Mouse (Mus musculus) heart, embryonic 16.5 days (tissue): ENCODE data around the gene Mageh1. TPM values are rescaled to one million over a fixed set of nuclear protein-coding genes. Genes with fewer than 3 reads are reported as not detected.
"Not testable (repeated sequence)": the region's sequence is repeated elsewhere in the genome, so short reads cannot be mapped to it uniquely, and the experiment has no call there.

Experiments used
- ATAC-seq: fragments of 200-750 bp; cut with Nextera tagmentation; replicated peaks from 2 replicates; pipeline ENCODE4 v1.8.0; 2017; ENCODE audit warnings: moderate number of reproducible peaks; ENCODE audit not compliant: insufficient read depth, low FRiP score; ENCODE audit errors: extremely low read depth
- H3K27ac ChIP-seq: fragments of 300-500 bp; sonication (generic); 2 replicates; pipeline ENCODE4 v1.5.1; 2014; ENCODE audit warnings: mild to moderate bottlenecking, low read length, control low read depth, moderate library complexity
- H3K27me3 ChIP-seq: fragments of 300-500 bp; sonication (generic); 2 replicates; pipeline ENCODE4 v1.6.1; 2014; ENCODE audit warnings: low read length, mixed read lengths; ENCODE audit not compliant: control insufficient read depth, insufficient read depth
- H3K36me3 ChIP-seq: fragments of 300-500 bp; sonication (generic); 2 replicates; pipeline ENCODE4 v1.6.1; 2014; ENCODE audit not compliant: control insufficient read depth, insufficient read depth
- H3K4me1 ChIP-seq: fragments of 300-500 bp; sonication (generic); 2 replicates; pipeline ENCODE4 v1.6.1; 2014; ENCODE audit warnings: low read length, mixed read lengths; ENCODE audit not compliant: control insufficient read depth, insufficient read depth
- H3K4me2 ChIP-seq: fragments of 300-500 bp; sonication (generic); 2 replicates; pipeline ENCODE4 v1.6.1; 2014; ENCODE audit warnings: low read depth, mild to moderate bottlenecking, control low read depth, low read length
- H3K4me3 ChIP-seq: fragments of 300-500 bp; sonication (generic); 2 replicates; pipeline ENCODE4 v1.5.1; 2014; ENCODE audit warnings: mild to moderate bottlenecking, control low read depth, low read length
- H3K9ac ChIP-seq: fragments of 300-500 bp; sonication (generic); 2 replicates; pipeline ENCODE4 v1.6.1; 2014; ENCODE audit warnings: low read length, control low read depth
- H3K9me3 ChIP-seq: fragments of 300-500 bp; sonication (generic); replicated peaks from 2 replicates; pipeline ENCODE4 v1.6.1; 2016; ENCODE audit warnings: low read length; ENCODE audit not compliant: control insufficient read depth
- WGBS: fragments of 180-500 bp; shearing (Covaris S2); extraction: QIAGEN DNeasy Blood & Tissue Kit; methylation state at CpG from one replicate; pipeline ENCODE4 v1.1.7; 2014; 5-methylcytosine and 5-hydroxymethylcytosine counted together
- polyA plus RNA-seq: library from polyadenylated mRNA; unstranded; fragments of >200 nt; fragmentation: Nextera tagmentation; extraction: Ambion mirVana; gene quantifications from 2 replicates; pipeline ENCODE4 v1.2.1, GENCODE M21; 2015

The Mageh1 gene
- polyA plus RNA-seq: 26.0 and 26.5 TPM in 2 replicates

- Histone ChIP-seq H3K36me3 (no peaks in the 10 kb centered on the region), H3K4me1 (no peaks in the 10 kb centered on the region; the same call in 1 of the 2 replicates), H3K4me2 (peak within 1 kb of the TSS; percentile 76), H3K9me3 (no peaks in the 10 kb centered on the region), H3K27ac (peak within 1 kb of the TSS; percentile 78), H3K27me3 (no peaks in the 10 kb centered on the region), H3K9ac (peak within 1 kb of the TSS; percentile 76), H3K4me3 (peak within 1 kb of the TSS; percentile 65)
- WGBS: 15% methylated on average over 49 of the region's 49 CpGs
- ATAC-seq: peak; percentile 91
These were observed at the start of gene Mageh1 for GRCm38 (mm10) chrX:153037087-153037971. Gene Mageh1 (minus strand): TSS chrX:153037575.

GRCm38 (mm10) chrX:153037972-153038744 is 783 bp upstream of the Mageh1 start:
- not testable (repeated sequence) for H3K9me3 ChIP-seq, H3K27me3 ChIP-seq, H3K36me3 ChIP-seq, H3K27ac ChIP-seq, H3K9ac ChIP-seq, H3K4me1 ChIP-seq
- H3K4me3 ChIP-seq: peak overlapping the region; percentile 65
- ATAC-seq: peak; percentile 25; the same call in 1 of the 2 replicates
- WGBS: 29% methylated on average over 7 of the region's 22 CpGs
- peak overlapping the region; percentile 76 for H3K4me2 ChIP-seq

GRCm38 (mm10) chrX:153031547-153031946 is 5.8 kb downstream of the Mageh1 start:
- not testable (repeated sequence) for H3K27ac ChIP-seq, H3K9ac ChIP-seq, ATAC-seq, H3K27me3 ChIP-seq, H3K36me3 ChIP-seq, H3K9me3 ChIP-seq, H3K4me3 ChIP-seq, H3K4me1 ChIP-seq, H3K4me2 ChIP-seq

GRCm38 (mm10) chrX:153025709-153026108 is 11.7 kb downstream of the Mageh1 start:
- H3K27me3 ChIP-seq, H3K9me3 ChIP-seq, H3K4me2 ChIP-seq, H3K27ac ChIP-seq, H3K4me1 ChIP-seq, H3K36me3 ChIP-seq, ATAC-seq, H3K9ac ChIP-seq, H3K4me3 ChIP-seq: not testable (repeated sequence)
- WGBS: 33% methylated on average over 1 of the region's 3 CpGs

- H3K36me3 ChIP-seq, H3K9me3 ChIP-seq, ATAC-seq, H3K4me3 ChIP-seq, H3K27me3 ChIP-seq, H3K4me2 ChIP-seq, H3K9ac ChIP-seq, H3K4me1 ChIP-seq, H3K27ac ChIP-seq: not testable (repeated sequence)
- WGBS: no CpG with 5 or more reads among the region's 3 CpGs
These were observed 12.1 kb downstream of the Mageh1 start for GRCm38 (mm10) chrX:153025255-153025654.

GRCm38 (mm10) chrX:153007685-153008047 is 29.7 kb downstream of the Mageh1 start:
- Histone ChIP-seq H3K4me1 (no peaks in the 10 kb centered on the region), H3K4me2 (peak overlapping the region; percentile 77), H3K9me3 (no peaks in the 10 kb centered on the region), H3K27me3 (peaks cover 2% of the 10 kb centered on the region; the same call in 1 of the 2 replicates), H3K27ac (no peak overlapping the region), H3K4me3 (peak overlapping the region; percentile 68), H3K9ac (peak overlapping the region; percentile 41; the same call in 1 of the 2 replicates), H3K36me3 (no peaks in the 10 kb centered on the region)
- ATAC-seq: no peak
- 20% methylated on average over 9 of the region's 9 CpGs for WGBS

- peak overlapping the region; percentile 42; the same call in 1 of the 2 replicates for H3K27ac ChIP-seq
- no peaks in the 10 kb centered on the region for H3K4me1 ChIP-seq
These were observed 30.2 kb downstream of the Mageh1 start for GRCm38 (mm10) chrX:153007021-153007684.

GRCm38 (mm10) chrX:153006387-153006841 is 31.0 kb downstream of the Mageh1 start, which contains the start of gene Usp51:
Gene Usp51 (plus strand): TSS chrX:153006469.
- H3K27me3 ChIP-seq: no peaks in the 10 kb centered on the region; the same call in 1 of the 2 replicates
- H3K9me3 ChIP-seq: no peaks in the 10 kb centered on the region
- WGBS: 12% methylated on average over 23 of the region's 23 CpGs
- H3K36me3 ChIP-seq: no peaks in the 10 kb centered on the region
- H3K27ac ChIP-seq: peak within 1 kb of the TSS; percentile 42; the same call in 1 of the 2 replicates
- peak within 1 kb of the TSS; percentile 68 for H3K4me3 ChIP-seq
- peak within 1 kb of the TSS; percentile 71 for H3K9ac ChIP-seq
- H3K4me1 ChIP-seq: no peaks in the 10 kb centered on the region
- peak within 1 kb of the TSS; percentile 77 for H3K4me2 ChIP-seq
- ATAC-seq: no peak

More at GRCm38 (mm10) chrX:153007021-153007684, 30.2 kb downstream of the Mageh1 start:
- Histone ChIP-seq H3K4me2 (peak overlapping the region; percentile 77), H3K4me3 (peak overlapping the region; percentile 68), H3K9me3 (no peaks in the 10 kb centered on the region), H3K36me3 (no peaks in the 10 kb centered on the region), H3K9ac (peak overlapping the region; percentile 71), H3K27me3 (no peaks in the 10 kb centered on the region; the same call in 1 of the 2 replicates)
- WGBS: 10% methylated on average over 47 of the region's 58 CpGs
- peak; percentile 89 for ATAC-seq
